Mouse (Mus musculus): ENCODE measurements around the gene Slc25a47.

Gene Slc25a47

DNA sequence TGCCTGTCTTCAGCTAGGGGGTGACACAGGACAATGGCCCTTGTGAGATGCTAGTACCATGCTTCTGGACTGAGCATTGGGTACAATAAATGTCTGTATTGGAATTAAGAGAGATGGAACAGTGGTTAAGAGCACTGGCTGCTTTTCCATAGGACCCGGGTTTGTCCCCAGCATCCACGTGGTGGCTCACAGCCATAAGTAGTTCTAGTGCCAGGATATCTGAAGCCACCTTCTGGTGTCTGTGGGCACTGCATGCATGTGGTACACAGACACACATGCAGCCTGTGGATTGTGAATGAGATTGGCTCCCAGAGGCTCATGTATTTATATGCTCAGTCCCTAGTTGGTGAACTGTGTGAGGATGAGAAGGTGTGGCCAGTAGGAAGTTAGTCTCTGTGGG lies 33.7 kb downstream of the Slc25a47 start:
- no peak for DNase-seq

DNA sequence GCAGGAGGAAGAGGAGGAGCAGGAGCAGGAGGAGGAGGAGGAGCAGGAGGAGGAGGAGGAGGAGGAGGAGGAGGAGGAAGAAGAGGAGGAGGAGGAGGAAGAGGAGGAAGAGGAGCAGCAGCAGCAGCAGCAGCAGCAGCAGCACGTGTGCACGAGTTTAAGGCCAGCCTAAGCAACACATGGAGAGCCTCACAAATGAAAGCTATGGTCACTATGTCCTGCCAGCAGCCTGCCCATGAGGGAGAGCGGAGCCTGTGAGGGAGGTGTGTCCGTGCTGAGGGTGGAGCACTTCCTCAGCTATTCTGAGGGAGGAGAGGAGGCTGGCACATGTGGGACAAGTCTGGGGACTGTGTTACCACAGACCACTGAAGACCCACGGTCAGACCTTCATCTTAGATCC lies 37.3 kb downstream of the Slc25a47 start:
- DNase-seq: peak; percentile 11

DNA sequence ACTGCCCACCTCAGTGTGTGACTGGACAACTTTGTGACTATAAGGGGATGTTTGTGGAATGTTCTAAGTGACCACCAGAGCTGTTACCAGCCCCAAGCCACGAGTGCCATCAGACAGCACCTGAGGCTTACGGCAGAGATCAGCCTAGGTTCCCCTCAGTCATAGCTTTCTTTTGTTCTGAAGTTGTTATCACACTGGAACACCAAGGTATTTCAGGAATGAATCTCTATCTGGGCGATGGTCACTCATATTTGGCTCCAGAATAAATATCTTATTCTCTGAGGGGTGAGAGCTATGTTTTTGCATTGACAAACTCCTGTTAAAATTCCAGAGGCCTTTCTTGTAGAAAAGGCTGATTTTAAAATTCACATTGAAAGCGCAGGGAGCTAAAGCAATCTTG lies 43.3 kb downstream of the Slc25a47 start:
- DNase-seq: no peak

- DNase-seq: no peak
These were observed 44.8 kb downstream of the Slc25a47 start for GRCm38 (mm10) chr12:108880606-108881005.

GRCm38 (mm10) chr12:108881192-108881591 lies 45.3 kb downstream of the Slc25a47 start:
- no peak for DNase-seq

GRCm38 (mm10) chr12:108882776-108883175 lies 46.9 kb downstream of the Slc25a47 start:
- no peak for DNase-seq

DNA sequence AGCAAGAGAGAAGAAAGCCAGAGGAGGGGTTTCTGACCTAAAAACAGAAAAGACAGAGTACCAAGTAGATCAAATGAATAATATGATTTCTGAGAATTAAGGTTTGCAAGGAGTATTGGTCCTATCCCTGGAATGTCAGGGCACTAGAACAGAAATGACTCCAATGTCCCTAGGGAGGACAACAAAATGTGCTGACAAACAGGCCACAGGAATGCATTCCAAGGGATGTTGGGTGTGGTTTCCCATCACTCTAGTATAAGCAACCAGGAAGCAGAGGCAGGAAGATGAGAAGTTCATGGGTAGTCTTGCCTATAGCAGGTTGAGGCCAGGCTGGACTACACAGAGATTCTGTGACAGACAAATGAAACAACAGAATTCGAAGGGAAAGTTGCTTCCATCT lies 50.1 kb downstream of the Slc25a47 start:
- peak; percentile 17 for DNase-seq

DNA sequence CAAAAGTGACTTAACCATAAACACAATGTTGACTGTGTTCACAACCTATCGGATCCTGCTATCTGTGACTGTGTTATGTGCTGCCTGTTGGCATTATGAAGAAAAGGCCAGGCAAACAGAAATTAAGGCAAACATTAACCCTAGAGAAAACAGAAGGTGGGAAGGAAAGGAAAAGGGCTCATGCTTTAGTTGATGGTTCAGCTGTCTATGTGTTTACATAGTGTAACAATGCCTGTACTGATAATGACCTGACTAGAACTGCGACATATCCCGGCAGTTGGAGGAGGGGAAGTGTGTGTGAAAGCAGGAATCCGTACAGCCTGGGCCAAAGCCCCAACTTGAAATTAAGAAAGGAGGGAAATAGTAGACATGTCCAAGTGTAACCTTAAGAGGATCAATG lies 51.2 kb downstream of the Slc25a47 start:
- no peak for DNase-seq

GRCm38 (mm10) chr12:108888632-108889031 lies 52.8 kb downstream of the Slc25a47 start:
- no peak for DNase-seq

- DNase-seq: peak; percentile 24
These were observed 57.3 kb downstream of the Slc25a47 start, which contains the start of gene Wdr25 for GRCm38 (mm10) chr12:108892989-108893714. Gene Wdr25, plus strand, starts transcription at chr12:108893631.

DNA sequence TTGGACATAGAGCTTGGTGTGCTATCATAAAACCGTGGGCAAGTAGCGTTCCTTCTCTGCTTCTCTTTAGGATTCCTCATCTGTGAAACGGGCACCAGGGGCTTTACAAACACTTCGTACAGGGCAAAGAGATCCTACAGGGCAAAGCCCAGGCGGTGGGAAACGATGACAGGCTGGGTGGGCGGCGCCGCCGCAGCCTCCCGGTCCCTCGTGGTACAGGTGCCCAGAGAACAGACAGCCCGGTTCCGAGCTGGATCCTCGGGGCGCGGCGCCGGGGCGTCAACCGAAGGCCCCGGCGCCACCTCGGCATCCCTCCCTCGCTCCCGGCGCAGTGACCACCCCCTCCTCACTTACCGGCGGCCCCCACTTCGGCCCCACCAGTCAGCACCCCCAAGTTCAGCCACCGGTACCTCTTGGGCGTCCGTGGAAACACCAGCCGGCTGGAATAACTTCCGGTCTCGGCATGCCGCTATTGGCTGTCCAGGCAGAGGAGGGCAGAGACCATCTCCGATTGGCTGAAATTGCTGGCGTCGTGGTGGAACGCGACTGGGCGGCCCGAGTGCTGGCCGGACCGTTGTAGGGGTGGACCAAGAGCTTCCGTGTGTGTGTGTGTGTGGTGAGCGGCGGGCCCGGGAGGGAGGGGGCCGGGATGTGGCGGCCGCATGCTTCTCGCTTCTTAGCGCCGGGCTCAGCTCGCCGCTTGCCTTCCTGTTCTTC lies 58.0 kb downstream of the Slc25a47 start, which contains the start of gene Wars:
Gene Wars (minus strand): TSS at position 460 of the 717 bp plus-strand sequence.
- DNase-seq: peak; percentile 94

DNA sequence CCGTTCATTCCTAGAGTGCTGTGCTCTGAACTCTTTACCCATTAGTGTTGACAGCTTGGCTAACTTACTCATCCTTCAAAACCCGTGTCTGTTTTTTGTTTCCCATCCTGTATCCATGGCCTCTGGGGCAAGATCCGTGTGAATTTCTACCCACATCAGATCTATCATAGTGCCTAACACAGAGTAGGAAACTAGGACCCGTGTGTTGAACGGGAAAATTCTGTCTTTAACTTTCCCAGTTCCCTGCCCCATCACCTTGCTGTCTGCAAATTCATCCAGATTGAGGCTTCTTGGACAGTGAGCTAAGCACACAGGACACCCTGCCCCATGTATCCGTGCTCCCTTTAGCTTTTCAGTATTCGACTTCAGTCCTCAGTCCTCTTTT lies 58.6 kb downstream of the Slc25a47 start:
- no peak for DNase-seq

DNA sequence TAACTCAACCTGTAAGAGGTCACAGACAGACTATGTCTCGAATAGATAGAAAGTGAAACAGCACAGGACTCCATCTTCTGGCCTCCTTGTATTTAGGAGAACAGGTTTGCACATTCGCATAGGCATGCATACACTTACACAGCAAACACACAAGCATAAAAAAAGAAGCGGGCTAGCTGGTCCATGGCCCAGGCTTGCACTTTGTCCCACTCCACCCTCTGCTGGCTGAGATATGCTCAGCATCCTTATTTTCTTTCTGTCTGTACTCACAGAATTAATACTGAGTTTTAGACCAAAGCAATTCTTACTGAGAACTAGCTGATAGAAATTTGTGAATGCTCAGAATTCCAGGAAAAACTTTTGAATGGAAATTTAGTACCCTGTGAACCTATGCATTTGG lies 60.2 kb downstream of the Slc25a47 start:
- no peak for DNase-seq

DNA sequence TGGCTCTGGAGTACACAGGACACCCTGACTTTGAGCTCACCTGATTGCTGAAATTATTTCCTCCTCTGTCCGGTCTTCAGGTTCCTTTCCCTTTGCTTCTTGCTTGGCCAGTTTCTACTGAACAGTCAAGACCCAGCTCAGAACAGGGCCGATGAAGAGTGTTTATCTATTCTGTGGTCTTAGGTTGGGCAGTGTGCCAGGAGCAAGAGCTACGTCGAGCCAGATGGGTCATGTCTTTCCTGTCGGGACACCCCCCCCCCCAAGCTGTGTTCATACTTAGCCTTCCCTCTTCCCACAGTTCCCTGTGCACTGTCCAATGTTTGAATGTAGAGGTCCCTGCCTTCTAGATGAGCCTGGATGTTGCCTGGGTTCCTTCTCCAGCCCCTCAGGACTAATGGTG lies 65.5 kb downstream of the Slc25a47 start:
- no peak for DNase-seq

DNA sequence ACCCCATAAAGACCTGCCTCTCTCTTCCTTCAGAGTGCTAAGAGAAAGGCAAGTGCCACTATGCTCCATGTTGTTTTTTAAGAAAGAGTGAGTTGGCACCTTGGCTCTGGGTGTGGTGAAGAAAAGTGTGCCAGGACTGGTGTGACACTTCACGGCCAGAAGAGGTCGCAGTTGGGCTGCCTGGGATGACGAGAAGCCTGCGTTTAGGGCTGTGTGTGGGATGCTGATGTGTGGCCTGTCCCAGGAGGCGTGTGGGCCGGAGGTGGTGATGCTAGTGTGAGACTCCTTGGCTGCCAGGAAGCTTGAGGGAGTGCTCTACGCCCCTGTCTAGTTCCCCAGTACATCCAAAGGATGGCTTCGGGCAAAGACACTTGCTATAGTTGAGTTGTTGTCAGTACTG lies 67.1 kb downstream of the Slc25a47 start:
- no peak for DNase-seq

DNA sequence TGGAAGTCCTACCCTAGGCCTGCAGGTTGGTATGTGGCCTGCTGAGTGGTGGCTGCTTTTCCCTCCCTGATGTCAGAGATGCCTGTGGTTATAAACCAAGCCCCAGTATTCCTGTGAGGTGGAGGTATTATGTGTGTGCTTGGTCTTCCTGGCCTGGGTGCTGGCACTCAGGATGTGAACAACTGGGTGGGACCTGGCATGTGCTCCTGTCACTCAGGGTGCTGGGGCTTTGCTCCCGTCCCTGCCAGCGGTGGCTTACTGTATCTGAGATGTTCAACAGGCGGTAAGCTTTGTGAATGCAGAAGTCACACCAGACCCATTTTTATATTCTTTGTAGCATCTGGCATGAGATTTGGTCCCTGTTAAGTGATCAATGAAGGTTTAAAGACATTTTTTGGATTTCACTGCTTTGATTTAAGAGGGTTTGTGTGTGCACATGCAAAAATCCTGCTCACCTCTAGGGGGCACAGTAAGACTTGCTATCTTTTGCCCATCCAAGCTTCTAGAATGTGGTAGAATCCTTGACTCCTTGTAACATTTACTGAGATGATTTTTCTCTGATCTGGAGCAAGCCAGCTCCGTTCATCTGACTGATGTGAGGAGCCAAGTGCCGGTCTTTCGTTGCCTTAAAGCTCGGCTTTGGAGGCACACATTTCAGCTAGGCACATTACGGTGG lies 67.9 kb downstream of the Slc25a47 start:
- DNase-seq: peak; percentile 43

- no peak for DNase-seq
These were observed 68.4 kb downstream of the Slc25a47 start for GRCm38 (mm10) chr12:108904276-108904653.

- DNase-seq: no peak
These were observed 69.9 kb downstream of the Slc25a47 start for GRCm38 (mm10) chr12:108905620-108906302.

DNA sequence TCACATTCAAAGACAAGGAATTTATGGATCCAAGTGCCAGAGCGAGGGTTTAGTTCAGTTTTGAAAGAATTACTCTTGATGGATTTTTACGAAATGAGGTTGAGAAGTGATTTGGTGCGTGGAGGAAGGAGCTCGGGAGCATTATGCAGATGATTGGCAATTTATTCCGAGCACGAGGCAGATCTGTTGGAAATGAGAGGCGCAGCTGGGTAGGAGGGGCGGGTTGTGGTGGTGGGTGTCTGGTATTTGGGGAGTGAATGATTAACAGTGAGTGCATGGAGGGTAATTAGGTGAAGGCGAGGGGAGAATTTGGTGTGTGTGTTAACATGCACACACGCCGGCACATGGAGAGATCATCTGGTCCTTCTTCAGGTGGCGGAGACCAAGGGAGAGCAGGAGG lies 70.6 kb downstream of the Slc25a47 start:
- DNase-seq: peak; percentile 43

Data from kidney, adult 11 months (tissue).